Mouse (Mus musculus) lung, adult 2 months (tissue): ENCODE measurements around the gene Pip4k2c.

Source experiments
- CTCF ChIP-seq: fragments of 200-500 bp; IDR thresholded peaks from 2 replicates; pipeline ENCODE4 v1.5.1; 2011; ENCODE audit warnings: mild to moderate bottlenecking, low read length, control low read depth; ENCODE audit not compliant: insufficient read depth
- POLR2A ChIP-seq: fragments of 200-500 bp; IDR thresholded peaks from 2 replicates; pipeline ENCODE4 v1.6.1; 2011; ENCODE audit warnings: low read depth, mild to moderate bottlenecking, control low read depth, low read length, borderline replicate concordance; ENCODE audit errors: extremely low read depth

DNA sequence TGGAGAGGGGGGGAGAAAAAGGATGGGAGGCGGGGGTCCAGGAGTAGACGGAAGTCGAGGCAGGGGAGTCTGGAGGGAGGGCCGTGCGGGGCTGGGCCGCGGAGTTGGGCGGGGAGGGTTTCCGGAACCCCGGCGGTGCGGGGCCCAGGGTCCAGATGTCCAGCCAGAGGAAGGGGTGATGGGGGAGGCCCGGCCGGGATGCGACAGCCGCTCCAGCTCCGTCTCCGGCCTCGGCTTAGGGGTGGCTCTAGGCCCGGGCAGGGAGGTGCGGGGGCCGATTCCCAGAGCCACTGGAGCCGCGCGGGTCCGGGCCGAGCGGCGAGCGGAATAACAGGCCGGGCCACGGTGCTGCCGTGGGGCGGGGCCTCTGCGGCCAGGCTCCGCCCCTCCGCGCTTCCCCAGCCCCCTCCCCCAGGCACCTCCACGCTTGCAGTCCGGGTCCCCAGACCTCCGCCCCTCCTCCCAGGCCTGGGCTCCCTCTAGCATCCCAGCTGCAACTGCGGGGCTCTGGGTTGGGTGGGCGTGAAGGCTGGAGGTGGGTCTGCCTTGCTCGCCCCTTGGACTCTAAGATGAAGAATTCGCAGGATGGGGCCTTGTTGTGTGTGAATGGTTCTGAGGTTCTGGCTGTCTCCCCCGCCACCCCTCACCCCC, 22.8 kb downstream of the Pip4k2c start:
- TF ChIP-seq POLR2A = peak; percentile 31; the same call in 1 of the 2 replicates
- TF ChIP-seq CTCF = no peak
